Mouse (Mus musculus) frontal cortex, adult (tissue): ENCODE results near the gene Rnf121.

ENCODE experiments used
- ATAC-seq: cut with Nextera tagmentation; 2 replicates; pipeline ENCODE4 v1.9.2; 2017; ENCODE audit warnings: mild to moderate bottlenecking, moderate library complexity, mixed read lengths; ENCODE audit not compliant: low TSS enrichment

Gene Rnf121

GRCm38 (mm10) chr7:102065046-102065891, at the start of gene Rnf121, which contains the start of the genes Xndc1 and Xntrpc:
Gene Rnf121, minus strand, starts transcription at chr7:102065469.
Gene Xndc1, plus strand, starts transcription at chr7:102065511.
Gene Xntrpc, plus strand, starts transcription at chr7:102065713.
- peak; percentile 99 for ATAC-seq

- ATAC-seq, result no peak
These were observed 48.0 kb upstream of the Rnf121 start for GRCm38 (mm10) chr7:102113151-102113729.

- no peak for ATAC-seq
These were observed 44.5 kb upstream of the Rnf121 start for GRCm38 (mm10) chr7:102109746-102110145.

GRCm38 (mm10) chr7:102109171-102109570, 43.9 kb upstream of the Rnf121 start, which contains the start of gene Art5:
Gene Art5, minus strand, starts transcription at chr7:102109489.
- no peak for ATAC-seq

GRCm38 (mm10) chr7:102108206-102108605, 42.9 kb upstream of the Rnf121 start:
- ATAC-seq, result no peak

- no peak for ATAC-seq
These were observed 41.5 kb upstream of the Rnf121 start for GRCm38 (mm10) chr7:102106700-102107141.

GRCm38 (mm10) chr7:102104126-102104525, 38.9 kb upstream of the Rnf121 start:
- ATAC-seq, result no peak

DNA sequence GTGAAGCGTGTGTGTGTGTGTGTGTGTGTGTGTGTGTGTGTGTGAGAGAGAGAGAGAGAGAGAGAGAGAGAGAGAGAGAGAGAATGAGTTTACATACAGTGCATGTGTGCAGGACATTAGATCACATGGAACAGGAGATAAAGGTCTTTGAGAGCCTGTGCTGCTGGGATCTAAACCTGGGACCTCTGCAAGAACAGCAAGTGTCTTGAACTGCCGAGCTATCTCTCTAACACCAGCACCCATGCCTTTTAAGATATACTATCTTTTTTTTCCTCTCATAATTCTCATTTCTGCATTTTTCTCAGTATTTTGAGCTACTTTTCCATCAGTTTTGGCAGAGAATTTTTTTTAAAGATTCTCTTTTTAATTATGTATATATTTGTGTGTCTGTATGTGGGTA, 38.3 kb upstream of the Rnf121 start:
- no peak for ATAC-seq

DNA sequence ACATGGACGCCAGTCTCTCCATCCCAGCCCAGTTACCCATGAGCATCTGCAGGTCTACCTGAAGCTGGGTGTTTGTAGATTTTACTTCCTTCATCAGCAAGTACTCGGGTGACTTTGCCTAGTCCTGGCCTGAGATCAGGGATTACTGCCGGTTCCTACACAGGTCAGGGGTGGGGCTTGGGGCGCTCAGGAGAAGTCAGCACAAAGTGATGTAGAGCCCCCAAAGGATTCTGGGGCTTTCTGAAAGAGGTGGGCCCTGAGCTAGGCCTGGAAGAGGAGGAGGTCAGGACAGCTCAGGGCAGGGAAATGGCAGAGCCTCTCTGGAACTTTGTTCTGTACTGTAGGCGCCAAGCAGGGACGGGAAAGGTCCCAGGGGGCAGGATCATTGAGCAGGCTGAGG, 37.4 kb upstream of the Rnf121 start:
- no peak for ATAC-seq

- no peak for ATAC-seq
These were observed 37.0 kb upstream of the Rnf121 start for GRCm38 (mm10) chr7:102102241-102102640.

DNA sequence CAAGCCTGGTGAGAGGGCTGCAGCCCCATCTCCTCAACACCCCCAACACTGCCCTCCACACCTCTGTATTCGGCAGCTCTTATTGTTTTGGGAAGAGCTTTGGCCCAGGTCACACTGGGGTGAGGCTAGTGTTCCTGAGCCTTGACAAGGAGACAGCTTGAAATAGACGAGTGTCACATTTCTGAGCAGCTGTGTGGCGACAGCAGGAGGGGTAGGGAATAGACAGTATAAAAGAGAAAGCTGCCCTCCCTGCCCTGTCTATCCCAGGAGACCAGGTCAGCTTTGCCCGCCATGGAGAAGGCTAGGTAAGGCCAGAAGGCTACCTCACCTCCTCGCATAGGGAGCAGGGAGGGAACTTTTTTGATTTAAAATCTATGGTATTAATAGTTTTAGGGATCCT, 36.2 kb upstream of the Rnf121 start, which contains the start of gene Art1:
TSS of gene Art1 (plus strand) at position 257 of the 400 bp plus-strand sequence.
- no peak for ATAC-seq

- no peak for ATAC-seq
These were observed 35.6 kb upstream of the Rnf121 start for GRCm38 (mm10) chr7:102100868-102101267.

DNA sequence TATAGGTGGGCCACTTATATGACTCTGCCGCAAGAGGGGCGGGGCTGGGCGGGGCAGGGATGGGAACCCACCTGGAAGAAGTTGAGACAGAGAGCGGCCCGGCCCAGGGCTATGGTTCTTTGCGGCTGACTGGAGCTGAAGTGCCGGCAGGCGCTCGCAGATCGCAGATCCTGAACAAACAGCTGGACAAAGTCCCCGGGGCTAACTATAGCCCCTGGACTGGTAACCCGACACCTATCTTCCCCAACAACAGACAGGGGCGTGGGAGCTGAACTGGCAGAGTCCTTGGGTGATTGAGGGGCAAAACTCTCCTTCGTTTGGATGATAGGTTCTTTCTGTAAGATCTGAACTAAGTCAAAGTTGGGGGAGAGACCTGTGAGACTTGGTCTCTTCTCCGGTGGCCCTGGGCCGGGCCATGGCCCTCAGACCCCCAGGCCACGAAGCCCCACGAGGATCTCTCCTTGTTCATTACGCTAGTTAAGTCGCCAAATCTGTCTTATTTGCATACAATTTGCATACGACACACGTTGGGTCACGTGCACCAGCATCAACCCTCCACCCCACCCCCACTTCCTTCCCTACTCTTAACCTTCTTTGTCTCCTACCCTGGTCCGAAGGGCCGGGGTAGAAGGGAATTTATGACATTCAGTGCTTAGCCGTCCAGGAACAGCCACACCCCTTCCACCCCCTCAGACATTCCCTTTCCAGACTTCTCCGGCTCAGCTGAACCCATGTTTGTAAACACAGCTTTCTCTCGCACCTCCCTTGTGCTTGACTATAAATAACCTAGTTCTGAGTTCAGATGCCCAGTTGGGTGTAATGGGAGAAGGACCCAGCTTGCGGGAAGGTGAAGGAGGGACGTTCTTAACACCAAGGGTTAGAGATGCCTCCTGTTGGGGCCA, 34.7 kb upstream of the Rnf121 start:
- ATAC-seq, result no peak; the same call in 1 of the 2 replicates

GRCm38 (mm10) chr7:102087336-102087735, 22.1 kb upstream of the Rnf121 start:
- no peak for ATAC-seq

DNA sequence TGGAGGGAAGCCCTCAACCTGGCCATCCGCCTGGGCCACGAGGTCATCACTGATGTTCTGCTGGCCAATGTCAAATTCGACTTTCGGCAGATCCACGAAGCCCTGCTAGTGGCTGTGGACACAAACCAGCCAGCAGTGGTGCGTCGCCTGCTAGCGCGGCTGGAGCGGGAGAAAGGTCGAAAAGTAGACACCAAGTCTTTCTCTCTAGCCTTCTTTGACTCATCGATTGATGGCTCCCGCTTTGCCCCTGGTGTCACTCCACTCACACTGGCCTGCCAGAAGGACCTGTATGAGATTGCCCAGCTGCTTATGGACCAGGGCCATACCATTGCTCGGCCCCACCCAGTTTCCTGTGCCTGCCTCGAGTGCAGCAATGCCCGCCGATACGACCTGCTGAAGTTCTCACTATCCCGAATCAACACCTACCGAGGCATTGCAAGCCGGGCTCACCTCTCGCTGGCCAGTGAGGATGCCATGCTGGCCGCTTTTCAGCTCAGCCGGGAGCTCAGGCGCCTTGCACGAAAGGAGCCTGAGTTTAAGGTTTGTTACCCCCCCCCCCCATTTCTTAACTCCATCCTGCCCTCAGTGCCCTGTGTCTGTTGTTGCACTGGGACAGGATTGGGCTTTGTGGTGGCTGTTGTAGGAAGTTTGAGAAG, 18.9 kb upstream of the Rnf121 start:
- no peak for ATAC-seq

DNA sequence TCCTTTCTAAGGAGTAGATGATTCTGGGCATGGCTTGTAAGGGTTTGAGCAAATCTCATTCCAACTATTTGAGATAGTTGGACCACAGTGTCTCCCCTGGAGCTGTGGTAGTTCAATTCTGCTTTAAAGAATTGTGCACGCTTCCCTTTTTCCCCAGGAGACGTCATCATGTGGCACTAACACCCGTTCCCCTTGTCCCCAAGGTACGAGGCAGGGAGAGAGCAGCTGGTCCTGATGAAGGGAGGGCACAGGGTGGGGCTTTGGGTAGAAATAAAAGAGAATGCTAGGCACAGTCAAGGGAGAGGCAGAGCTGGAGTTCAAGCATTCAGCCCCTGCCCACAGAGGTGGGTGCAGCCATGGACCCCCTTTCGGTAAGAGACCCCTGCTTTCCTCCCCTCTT, 17.5 kb upstream of the Rnf121 start, which contains the start of gene Trpc2:
TSS of gene Trpc2 (plus strand) at position 301 of the 400 bp plus-strand sequence.
- no peak for ATAC-seq

GRCm38 (mm10) chr7:102081784-102082183, 16.5 kb upstream of the Rnf121 start:
- no peak for ATAC-seq

GRCm38 (mm10) chr7:102080311-102080710, 15.0 kb upstream of the Rnf121 start:
- no peak for ATAC-seq

GRCm38 (mm10) chr7:102078517-102078916, 13.2 kb upstream of the Rnf121 start:
- no peak for ATAC-seq

GRCm38 (mm10) chr7:102076714-102077296, 11.5 kb upstream of the Rnf121 start:
- ATAC-seq, result no peak

DNA sequence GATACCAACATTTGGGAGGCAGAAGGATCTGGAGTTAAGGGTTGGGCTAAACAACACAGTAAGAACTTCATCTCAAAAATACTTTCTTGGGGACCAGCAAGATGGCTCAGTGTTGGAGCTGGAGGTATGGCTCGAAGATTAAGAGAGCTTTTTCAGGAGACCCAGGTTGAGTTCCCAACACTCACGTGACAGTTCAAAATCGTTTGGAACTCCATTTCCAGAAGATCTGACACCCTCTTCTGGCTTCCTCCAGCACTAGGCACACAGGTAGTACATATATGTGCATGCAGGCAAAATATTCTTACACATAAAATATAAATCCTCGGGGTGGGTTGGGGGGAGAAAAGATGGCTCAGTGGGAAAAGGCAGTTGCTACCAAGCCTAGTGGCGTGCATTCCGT, 1.1 kb upstream of the Rnf121 start:
- no peak for ATAC-seq
